25 mouse cellular contexts compared by ENCODE assay signal in genomic region chr4:119242571-119242970, GRCm38 (mm10). TPM values are rescaled to one million over a fixed set of nuclear protein-coding genes. Genes with fewer than 3 reads are reported as not detected.
"Had no signal": no experiment of that assay in that cellular context is flagged by ENCODE, and none has a peak within 500 bp of the region (broad histone marks: within the 10 kb centered on the region; RNA-seq: fewer than 3 reads in every experiment).

No protein-coding gene starts in this region.

- H3K27ac ChIP-seq: midbrain, embryonic 10.5 days; midbrain, embryonic 12.5 days; neural tube, embryonic 13.5 days; neural tube, embryonic 15.5 days had no signal

- ATAC-seq: midbrain, embryonic 16.5 days had no signal

- H3K9me3 ChIP-seq: midbrain, embryonic 10.5 days; midbrain, embryonic 12.5 days; neural tube, embryonic 13.5 days; neural tube, embryonic 15.5 days had no signal

- H3K4me3 ChIP-seq: midbrain, embryonic 10.5 days; midbrain, embryonic 12.5 days; myocyte; neural tube, embryonic 13.5 days; neural tube, embryonic 15.5 days had no signal

- H3K27me3 ChIP-seq: midbrain, embryonic 12.5 days; neural tube, embryonic 13.5 days; neural tube, embryonic 15.5 days had no signal

- H3K4me2 ChIP-seq: lung, embryonic 14.5 days; midbrain, embryonic 12.5 days; neural tube, embryonic 13.5 days; neural tube, embryonic 15.5 days had no signal

- H3K9ac ChIP-seq: lung, embryonic 14.5 days; midbrain, embryonic 12.5 days; neural tube, embryonic 13.5 days; neural tube, embryonic 15.5 days had no signal

- DNase-seq: lung, embryonic 14.5 days; lung, postnatal 10 days; lung, postnatal 4 days; midbrain, embryonic 14.5 days; retina, postnatal 1 day; right cerebral cortex, adult 18-20 months; right cerebral cortex, postnatal 25 days; right cerebral cortex, postnatal 4 days; spleen, adult 18-20 months; thymus, adult 18-20 months; thymus, postnatal 14 days; thymus, postnatal 36 days had no signal

RNA-seq across cellular contexts. Expression of gene Cldn19, which starts 12.6 kb away (rescaled TPM):
- total RNA-seq: megakaryocyte, adult 5-6 weeks; megakaryocyte-erythroid progenitor cell, adult 5-6 weeks had no signal
- polyA plus RNA-seq: lung, embryonic 14.5 days; neural tube, embryonic 11.5 days; small intestine, adult 2 months; stomach, embryonic 14.5 days; thymus, postnatal 0 days had no signal

RNA-seq across cellular contexts. Expression of gene Tmem269, which starts 24.6 kb away (rescaled TPM):
- total RNA-seq: megakaryocyte, adult 5-6 weeks; megakaryocyte-erythroid progenitor cell, adult 5-6 weeks had no signal
- polyA plus RNA-seq: lung, embryonic 14.5 days; lung, embryonic 16.5 days; neural tube, embryonic 11.5 days; neural tube, embryonic 13.5 days; stomach, embryonic 14.5 days had no signal
